9 mouse cellular contexts compared by ENCODE assay signal in the genomic region with DNA sequence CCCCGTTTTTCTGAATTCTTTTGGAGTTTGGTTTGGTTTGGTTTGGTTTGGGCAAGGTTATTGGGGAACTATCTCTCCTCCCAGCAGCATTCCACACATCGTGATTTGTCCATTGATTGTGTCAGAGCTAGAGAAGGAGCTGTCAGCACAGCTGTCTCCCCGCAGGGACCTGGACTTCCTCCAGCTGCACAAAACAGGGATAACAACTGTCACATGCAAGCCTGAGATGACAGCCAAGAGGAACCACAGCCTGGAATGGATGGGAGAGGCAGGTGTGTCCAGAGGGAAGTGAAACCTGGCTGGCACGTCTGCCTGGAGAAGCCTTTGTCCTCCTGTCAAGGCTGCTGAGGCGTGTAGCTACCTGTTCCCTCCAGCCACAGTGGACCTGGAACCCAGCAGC.
A peak's percentile ranks its signal among the peaks of the same experiment; 100 is the strongest.
DNase-seq lines count a peak whose midpoint lies in the region; ATAC-seq lines count a peak whose summit lies in the region.
"Had no signal": no experiment of that assay in that cellular context is flagged by ENCODE, and none has a peak within 500 bp of the region (broad histone marks: within the 10 kb centered on the region; RNA-seq: fewer than 3 reads in every experiment).

No protein-coding gene starts in this region.

- intact Hi-C loops in heart, postnatal 36 days (cut with DNase I): no loop called here

- peak; percentile 27 for DNase-seq in urinary bladder, postnatal 14 days (ENCODE audit: low spot score)
- no peak for DNase-seq in urinary bladder, postnatal 4 days (ENCODE audit: low spot score in 2 of 2)
- DNase-seq in gastrocnemius, postnatal 25 days: peak; percentile 57
- peak; percentile 61 to 73 for DNase-seq in heart, postnatal 36 days
- no peak for DNase-seq in layer of hippocampus, adult 9-10 months (ENCODE audit: low spot score)
- no peak for DNase-seq in testis, postnatal 10 days (ENCODE audit: low spot score)
- DNase-seq: right cerebral cortex, postnatal 14 days had no signal

- ATAC-seq in cerebellum, adult (ENCODE audit: insufficient number of reproducible peaks, low FRiP score, low TSS enrichment): no peak
- ATAC-seq: Patski had no signal

Comparison
In these comparisons a context has a peak if more than half of its experiments do, and no peak if none do; other contexts are left out.
1. DNase-seq: peak in urinary bladder, postnatal 14 days (single experiment), gastrocnemius, postnatal 25 days (single experiment) and heart, postnatal 36 days (2 of 2); none in urinary bladder, postnatal 4 days (0 of 2), layer of hippocampus, adult 9-10 months (single experiment) and testis, postnatal 10 days (single experiment).